Mouse (Mus musculus) Patski (cell line): Measurements from ENCODE around the gene Ephb6. TPM values are rescaled to one million over a fixed set of nuclear protein-coding genes. Genes with fewer than 3 reads are reported as not detected.

Source experiments
- ATAC-seq: fragments of 100-300 bp; one replicate; pipeline ENCODE4 v1.8.0; 2021
- CTCF ChIA-PET: fragments of 350-600 bp; sonication (Branson Sonifier 250); formaldehyde crosslinking; loops from one replicate; lab custom pipeline; 2022; ENCODE audit warnings: inconsistent platforms; lab: Charles Lee
- POLR2A ChIA-PET: fragments of 350-600 bp; sonication (Branson Sonifier 250); formaldehyde crosslinking; loops from one replicate; lab custom pipeline; 2022; ENCODE audit warnings: antibody characterized with exemption, inconsistent platforms; lab: Charles Lee
- DNase-seq: peaks from one replicate; pipeline ENCODE4 v3.0.0-alpha.2; 2011; ENCODE audit warnings: low read depth, low spot score
- H3K27me3 ChIP-seq: fragments of 371-371 bp; one replicate; pipeline ENCODE4 v1.5.1; 2021
- CTCF ChIP-seq: fragments of 100-300 bp; IDR thresholded peaks from one replicate; pipeline ENCODE4 v1.5.1; 2021
- in situ Hi-C: fragments of 300-500 bp; cut with MboI; formaldehyde crosslinking; loops from 3 replicates; pipeline ENCODE4 v1.11.1; 2018; ENCODE audit warnings: low pct_unique_long_range_greater_than_20kb, mixed read lengths
- polyA plus RNA-seq: library from polyadenylated mRNA; unstranded; gene quantifications from one replicate; pipeline ENCODE4 v1.2.3, GENCODE M21; 2021

Gene Ephb6
- polyA plus RNA-seq, 1 experiment from 2014 or later = 35.5 TPM

DNA sequence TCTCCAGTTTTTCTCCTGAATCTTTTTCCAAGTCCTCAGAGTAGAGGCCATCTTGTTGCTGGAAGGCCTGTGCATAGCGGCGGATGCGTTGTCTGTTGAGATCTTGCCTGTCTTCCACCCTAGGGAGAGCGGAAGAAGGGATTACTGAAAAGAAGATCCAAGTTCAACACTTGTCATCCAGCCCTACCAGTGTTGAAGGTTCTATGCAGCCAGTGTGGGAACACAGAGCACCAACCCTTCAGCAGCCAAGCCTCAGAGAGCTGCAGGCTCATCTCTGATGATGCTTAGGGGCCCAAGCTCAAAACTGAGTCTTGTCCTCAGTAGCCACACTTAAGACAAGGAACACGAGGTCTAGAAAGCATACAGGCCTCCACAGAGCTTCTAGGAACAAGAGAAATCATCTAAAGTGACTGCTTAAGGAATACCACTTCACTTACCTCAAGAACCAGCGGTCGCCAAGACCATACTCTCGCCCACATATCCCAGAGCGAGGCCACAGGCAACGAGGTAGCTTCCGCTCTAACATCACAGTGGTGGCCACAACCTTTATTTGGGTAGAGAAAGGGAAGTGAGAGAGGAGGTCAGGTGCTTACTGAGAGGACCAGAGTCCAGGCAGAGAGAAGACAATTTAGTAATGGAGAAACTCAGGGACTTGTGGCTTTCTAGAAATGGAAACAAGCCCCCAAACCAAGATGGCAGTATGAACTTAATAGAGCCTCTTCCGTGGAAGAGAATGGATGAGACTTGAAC is 16.1 kb downstream of the Ephb6 start:
- POLR2A ChIA-PET = no interaction called here
- no peak for ATAC-seq
- TF ChIP-seq CTCF = no peak
- no peaks in the 10 kb centered on the region for H3K27me3 ChIP-seq
- CTCF ChIA-PET = interaction anchor here (1.0 to 1.8 kb wide), 3 partner anchors 10 to 16 kb away, joined by 3 to 7 read pairs (median 6); partner anchors contain the start of gene Trpv6
- no peak for DNase-seq
- in situ Hi-C loops = loop anchor here (25.0 kb wide), 1 partner anchor 966 kb away; the partner anchor contains the start of gene Tcaf3

- H3K27me3 ChIP-seq = no peaks in the 10 kb centered on the region
- no peak for TF ChIP-seq CTCF
- POLR2A ChIA-PET = no interaction called here
- CTCF ChIA-PET = interaction anchor here (0.9 to 1.8 kb wide), 5 partner anchors 11 to 16 kb away, joined by 3 to 7 read pairs (median 4); partner anchors contain the start of gene Trpv6
- in situ Hi-C loops = loop anchor here (25.0 kb wide), 1 partner anchor 965 kb away; the partner anchor contains the start of gene Tcaf3
- ATAC-seq = no peak
- DNase-seq = no peak
Measured at GRCm38 (mm10) chr6:41622661-41623060, 17.4 kb downstream of the Ephb6 start.

DNA sequence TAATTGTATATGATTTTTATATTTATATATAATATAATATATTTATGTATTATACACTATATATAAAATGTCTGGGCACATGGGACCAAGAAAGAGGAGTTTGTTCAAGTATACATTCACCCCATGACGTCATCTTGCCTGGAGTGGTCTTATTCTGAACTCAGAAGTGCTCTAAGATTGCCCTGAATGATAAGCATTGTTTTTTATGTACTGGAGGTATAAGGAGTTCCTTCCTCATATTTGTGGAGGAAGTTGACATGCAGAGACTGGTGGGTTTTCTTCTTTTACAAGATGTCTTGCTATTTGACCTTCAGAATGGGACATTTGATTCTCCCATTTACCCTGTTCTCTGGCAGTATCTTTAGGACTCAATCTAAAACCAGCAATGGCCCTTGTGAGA is 22.9 kb downstream of the Ephb6 start:
- CTCF ChIA-PET = no interaction called here

GRCm38 (mm10) chr6:41630791-41631190 is 25.5 kb downstream of the Ephb6 start:
- H3K27me3 ChIP-seq = no peaks in the 10 kb centered on the region
- no peak for ATAC-seq
- POLR2A ChIA-PET = no interaction called here
- peak; percentile 34 for TF ChIP-seq CTCF
- CTCF ChIA-PET = no interaction called here
- DNase-seq = no peak
- in situ Hi-C loops = no loop called here

More for the DNA sequence above, 22.9 kb downstream of the Ephb6 start:
- H3K27me3 ChIP-seq = no peaks in the 10 kb centered on the region
- POLR2A ChIA-PET = no interaction called here
- ATAC-seq (no peak), DNase-seq (no peak)
- in situ Hi-C loops = no loop called here
- TF ChIP-seq CTCF = no peak

DNA sequence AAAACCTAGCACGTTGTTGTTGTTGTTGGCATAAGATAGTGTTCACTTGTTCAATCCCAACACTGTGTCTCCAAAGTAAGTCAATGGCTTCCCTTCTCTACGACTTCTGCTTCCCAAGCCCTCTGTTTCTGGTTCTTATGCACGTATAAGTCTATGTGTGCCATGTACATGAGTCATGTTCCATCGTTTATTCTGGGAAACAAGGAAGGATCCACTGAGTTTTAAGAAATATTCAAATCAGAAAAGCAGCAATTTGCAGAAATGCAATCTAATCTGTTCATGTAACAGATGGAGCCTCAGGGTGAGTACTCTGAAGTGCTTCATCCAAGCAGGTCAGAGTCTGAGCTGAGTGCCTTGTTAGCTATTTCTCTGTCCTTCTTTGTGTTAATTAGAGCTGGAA is 26.3 kb downstream of the Ephb6 start:
- no peak for TF ChIP-seq CTCF
- no peaks in the 10 kb centered on the region for H3K27me3 ChIP-seq
- POLR2A ChIA-PET = no interaction called here
- CTCF ChIA-PET = no interaction called here
- DNase-seq (no peak), ATAC-seq (no peak)
- in situ Hi-C loops = no loop called here

GRCm38 (mm10) chr6:41635211-41635610 is 29.9 kb downstream of the Ephb6 start:
- no peak for DNase-seq
- no peak for TF ChIP-seq CTCF
- no peak for ATAC-seq
- no peaks in the 10 kb centered on the region for H3K27me3 ChIP-seq
- in situ Hi-C loops = no loop called here
- ChIA-PET CTCF (no interaction called here), POLR2A (no interaction called here)

- no peak for ATAC-seq
Measured at GRCm38 (mm10) chr6:41636178-41636577, 30.9 kb downstream of the Ephb6 start, which contains the start of gene Trpv6. Gene Trpv6 (minus strand): TSS chr6:41636405.

GRCm38 (mm10) chr6:41637393-41637792 is 32.1 kb downstream of the Ephb6 start:
- in situ Hi-C loops = no loop called here
- POLR2A ChIA-PET = no interaction called here
- no peak for DNase-seq
- TF ChIP-seq CTCF = no peak
- no peaks in the 10 kb centered on the region for H3K27me3 ChIP-seq
- CTCF ChIA-PET = interaction anchor here (2.4 kb wide), 1 partner anchor 15 kb away, joined by 6 read pairs; no protein-coding TSS in a partner anchor
- ATAC-seq = no peak

More at GRCm38 (mm10) chr6:41636178-41636577, 30.9 kb downstream of the Ephb6 start, which contains the start of gene Trpv6:
- no peak for TF ChIP-seq CTCF
- ChIA-PET POLR2A (no interaction called here), CTCF (interaction anchor here (0.8 to 2.4 kb wide), 2 partner anchors 14 to 18 kb away, joined by 3 to 6 read pairs; no protein-coding TSS in a partner anchor)
- in situ Hi-C loops = no loop called here
- H3K27me3 ChIP-seq = no peaks in the 10 kb centered on the region
- DNase-seq = no peak

DNA sequence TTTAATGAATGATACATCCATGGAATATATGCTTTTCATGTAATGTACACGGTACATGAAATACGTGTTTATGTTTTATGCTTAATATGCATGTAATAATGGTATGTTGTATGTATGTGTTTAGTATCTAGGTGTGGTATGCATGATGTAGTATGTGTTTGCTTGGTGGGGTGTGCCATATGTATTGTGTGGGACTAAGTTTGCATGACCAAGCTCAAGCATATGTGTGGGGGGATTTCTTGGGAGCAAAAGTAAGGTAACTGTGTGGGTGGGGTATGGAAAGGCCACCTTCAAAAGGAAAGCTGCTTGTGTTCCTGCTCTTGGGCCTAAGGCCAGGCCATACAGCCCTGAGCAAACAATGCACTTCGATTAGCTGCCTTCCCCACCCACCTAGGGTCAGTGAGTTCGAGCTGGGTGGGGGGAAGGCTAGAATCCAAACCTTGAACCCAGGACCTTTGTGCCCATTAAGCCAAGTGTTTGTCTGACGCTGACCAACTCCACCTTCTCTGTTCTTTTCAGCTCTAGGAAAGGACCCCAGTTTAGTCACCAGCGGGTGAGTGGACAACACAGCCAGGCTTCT is 32.7 kb downstream of the Ephb6 start:
- H3K27me3 ChIP-seq = no peaks in the 10 kb centered on the region
- ChIA-PET POLR2A (no interaction called here), CTCF (interaction anchor here (2.4 kb wide), 1 partner anchor 16 kb away, joined by 6 read pairs; no protein-coding TSS in a partner anchor)
- in situ Hi-C loops = no loop called here
- DNase-seq = no peak
- TF ChIP-seq CTCF = no peak
- no peak for ATAC-seq

DNA sequence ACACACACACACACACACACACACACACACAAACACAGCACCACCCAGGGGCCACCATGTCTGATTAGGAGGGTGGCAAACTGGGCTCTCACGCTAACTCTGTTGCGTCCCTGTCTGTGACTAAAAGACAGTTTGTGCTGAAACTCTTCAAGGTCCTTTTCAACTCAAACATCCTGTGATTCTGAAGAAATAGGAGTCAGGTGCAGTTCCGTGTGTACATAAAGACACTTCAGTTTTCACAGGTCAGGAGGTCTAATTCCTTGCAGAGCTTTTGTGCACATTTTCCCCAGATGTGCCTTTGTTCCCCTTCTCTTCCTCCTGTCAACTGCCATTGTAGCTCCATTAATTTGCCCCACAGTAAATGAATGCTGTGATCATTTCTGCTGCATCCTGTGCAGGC is 35.2 kb downstream of the Ephb6 start:
- TF ChIP-seq CTCF = no peak
- DNase-seq (no peak), ATAC-seq (no peak)
- peaks cover 2% of the 10 kb centered on the region for H3K27me3 ChIP-seq
- ChIA-PET POLR2A (no interaction called here), CTCF (no interaction called here)
- in situ Hi-C loops = no loop called here
